Mouse (Mus musculus): ENCODE measurements around the gene Trappc6a. TPM values are rescaled to one million over a fixed set of nuclear protein-coding genes. Genes with fewer than 3 reads are reported as not detected.

Gene Trappc6a
- polyA plus RNA-seq, 1 experiment from 2014 or later, result 41.4 TPM

DNA sequence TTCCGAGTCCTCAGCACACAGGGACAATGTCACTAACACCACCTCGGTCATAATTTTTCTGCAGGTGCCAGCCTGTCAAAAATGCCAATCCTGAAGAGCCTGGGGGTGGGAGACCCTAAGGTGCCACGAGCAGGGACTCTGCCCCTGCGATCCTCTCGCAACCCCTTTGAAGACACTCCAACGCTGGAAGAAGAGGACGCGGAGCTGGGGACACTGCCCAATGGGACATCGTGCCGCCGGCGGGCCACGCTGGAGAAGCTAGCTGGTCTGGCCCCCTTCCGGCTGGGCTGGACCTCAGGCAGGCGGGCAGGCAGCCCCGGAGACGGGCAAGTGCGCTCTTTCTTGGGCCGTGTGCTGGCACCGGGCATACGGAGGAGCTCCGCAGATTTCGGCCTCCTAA lies 38.8 kb upstream of the Trappc6a start:
- no peak for ATAC-seq (ENCODE audit: low FRiP score, low read depth)
- Histone ChIP-seq H3K27me3 (peaks cover 78% of the 10 kb centered on the region), H3K9me3 (no peaks in the 10 kb centered on the region), H3K27ac (replicated peaks) (no peak overlapping the region), H3K4me2 (no peak overlapping the region), H3K9ac (no peak overlapping the region), H3K4me1 (replicated peaks) (peaks cover 7% of the 10 kb centered on the region), H3K4me3 (no peak overlapping the region), H3K36me3 (no peaks in the 10 kb centered on the region)
- WGBS, result 19% methylated on average over 23 of the region's 23 CpGs

DNA sequence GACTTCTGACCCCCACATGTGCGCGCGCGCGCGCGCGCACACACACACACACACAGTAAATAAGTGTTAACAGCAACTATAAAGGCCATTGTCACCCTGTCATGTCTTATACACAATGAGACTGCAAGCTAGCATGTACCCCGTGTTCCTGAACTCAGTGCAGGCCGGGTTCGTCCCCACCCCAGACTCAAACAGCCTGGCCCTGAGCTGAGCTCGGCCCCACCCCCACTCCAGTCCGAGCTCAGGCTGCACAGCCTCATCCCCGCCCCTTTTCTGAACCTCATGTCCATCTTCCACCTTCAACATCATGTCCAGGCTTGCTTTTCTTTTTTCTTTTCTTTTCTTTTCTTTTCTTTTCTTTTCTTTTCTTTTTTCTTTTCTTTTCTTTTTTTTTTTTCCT lies 37.9 kb upstream of the Trappc6a start:
- H3K4me2 ChIP-seq, result no peak overlapping the region
- no peak overlapping the region for H3K4me3 ChIP-seq
- H3K36me3 ChIP-seq, result no peaks in the 10 kb centered on the region
- no peak overlapping the region for H3K27ac ChIP-seq (replicated peaks)
- no peaks in the 10 kb centered on the region for H3K9me3 ChIP-seq
- H3K9ac ChIP-seq, result no peak overlapping the region
- 3% methylated on average over 14 of the region's 14 CpGs for WGBS
- no peak for ATAC-seq (ENCODE audit: low FRiP score, low read depth)
- peaks cover 7% of the 10 kb centered on the region for H3K4me1 ChIP-seq (replicated peaks)
- peaks cover 75% of the 10 kb centered on the region for H3K27me3 ChIP-seq

DNA sequence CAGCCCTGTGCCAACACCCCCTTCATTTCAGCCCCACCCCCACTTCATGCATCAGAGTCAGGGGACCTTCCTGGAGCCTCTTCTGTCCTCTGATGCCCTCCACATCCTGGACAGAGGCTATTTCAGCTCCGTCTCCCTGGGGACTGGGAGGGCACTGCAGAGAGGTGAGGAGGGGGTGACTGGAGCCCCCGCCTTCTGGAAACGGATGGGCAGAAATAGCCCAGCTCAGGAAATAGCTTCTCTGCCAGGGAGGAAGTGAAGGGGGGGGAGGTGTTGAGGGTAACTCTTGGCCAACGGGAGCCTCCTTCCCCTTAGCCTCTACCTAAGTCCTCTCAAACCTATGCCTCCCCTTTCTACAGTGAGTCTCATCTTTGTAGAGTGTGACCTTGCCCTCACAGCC lies 35.8 kb upstream of the Trappc6a start:
- no peak for ATAC-seq (ENCODE audit: low FRiP score, low read depth)
- WGBS, result 44% methylated on average over 4 of the region's 4 CpGs
- peaks cover 7% of the 10 kb centered on the region for H3K4me1 ChIP-seq (replicated peaks)

DNA sequence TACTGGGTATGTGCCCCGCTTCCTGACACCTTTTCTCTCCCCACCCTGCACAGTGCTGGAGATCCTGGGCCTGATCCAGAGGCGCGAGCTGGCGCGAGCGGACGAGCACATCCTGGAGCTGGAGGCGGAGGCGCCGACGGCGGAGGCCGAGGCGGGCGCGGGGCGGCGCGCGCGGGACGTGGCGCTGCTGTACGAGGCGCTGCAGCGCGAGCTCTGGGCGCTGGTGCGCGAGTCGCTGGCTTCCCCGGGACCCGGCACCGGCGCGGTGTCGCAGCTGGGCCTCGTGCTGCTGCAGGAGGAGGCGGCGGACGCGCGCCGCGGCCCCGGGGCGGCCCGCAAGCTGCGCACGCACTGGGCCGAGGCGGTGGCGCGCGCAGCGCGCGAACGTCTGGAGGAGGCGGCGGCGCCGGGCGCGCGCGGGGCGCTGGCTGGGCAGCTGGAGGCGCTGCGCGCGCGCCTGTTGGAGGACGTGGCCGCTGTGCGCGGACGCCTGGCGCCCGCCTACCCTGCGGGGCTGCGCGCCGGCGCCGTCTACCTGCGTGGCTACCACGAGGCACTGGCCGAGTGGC lies 34.2 kb upstream of the Trappc6a start:
- peak overlapping the region; percentile 94 for H3K4me2 ChIP-seq
- H3K9ac ChIP-seq, result peak overlapping the region; percentile 68
- H3K4me3 ChIP-seq, result peak overlapping the region; percentile 55
- peaks cover 7% of the 10 kb centered on the region for H3K4me1 ChIP-seq (replicated peaks)
- no peaks in the 10 kb centered on the region for H3K36me3 ChIP-seq
- peak overlapping the region; percentile 87 for H3K27ac ChIP-seq (replicated peaks)
- H3K27me3 ChIP-seq, result peaks cover 73% of the 10 kb centered on the region
- H3K9me3 ChIP-seq, result no peaks in the 10 kb centered on the region
- ATAC-seq (ENCODE audit: low FRiP score, low read depth), result peak; percentile 93
- WGBS, result 2% methylated on average over 55 of the region's 89 CpGs

More for the DNA sequence above, 35.8 kb upstream of the Trappc6a start:
- Histone ChIP-seq H3K4me3 (no peak overlapping the region), H3K27me3 (peaks cover 69% of the 10 kb centered on the region), H3K9ac (no peak overlapping the region), H3K4me2 (no peak overlapping the region), H3K9me3 (no peaks in the 10 kb centered on the region), H3K36me3 (no peaks in the 10 kb centered on the region), H3K27ac (replicated peaks) (no peak overlapping the region)

DNA sequence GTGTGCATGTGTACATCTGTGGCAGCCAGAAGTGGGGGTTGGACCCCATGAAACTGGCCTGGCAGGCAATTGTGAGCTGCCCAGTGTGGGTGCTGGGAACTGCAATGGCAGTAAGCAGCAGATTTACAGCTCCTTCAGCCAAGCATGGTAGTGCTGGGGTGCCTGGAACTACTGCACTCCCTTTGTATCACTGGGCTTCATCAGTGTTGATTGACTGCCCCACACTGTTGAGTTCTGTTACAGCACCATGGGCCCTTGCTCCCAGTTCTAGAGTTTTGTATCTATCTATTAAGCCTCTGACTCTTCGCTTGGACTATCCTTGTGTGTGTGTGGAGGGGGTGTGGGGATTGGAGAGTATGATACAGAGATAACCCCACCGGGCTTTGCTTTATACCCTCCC lies 31.1 kb upstream of the Trappc6a start:
- H3K27me3 ChIP-seq, result peaks cover 52% of the 10 kb centered on the region
- H3K4me1 ChIP-seq (replicated peaks), result peaks cover 7% of the 10 kb centered on the region
- ATAC-seq (ENCODE audit: low FRiP score, low read depth), result no peak
- H3K4me3 ChIP-seq, result no peak overlapping the region
- H3K27ac ChIP-seq (replicated peaks), result no peak overlapping the region
- H3K36me3 ChIP-seq, result no peaks in the 10 kb centered on the region
- no peak overlapping the region for H3K9ac ChIP-seq
- 75% methylated on average over 2 of the region's 2 CpGs for WGBS
- no peak overlapping the region for H3K4me2 ChIP-seq
- no peaks in the 10 kb centered on the region for H3K9me3 ChIP-seq

DNA sequence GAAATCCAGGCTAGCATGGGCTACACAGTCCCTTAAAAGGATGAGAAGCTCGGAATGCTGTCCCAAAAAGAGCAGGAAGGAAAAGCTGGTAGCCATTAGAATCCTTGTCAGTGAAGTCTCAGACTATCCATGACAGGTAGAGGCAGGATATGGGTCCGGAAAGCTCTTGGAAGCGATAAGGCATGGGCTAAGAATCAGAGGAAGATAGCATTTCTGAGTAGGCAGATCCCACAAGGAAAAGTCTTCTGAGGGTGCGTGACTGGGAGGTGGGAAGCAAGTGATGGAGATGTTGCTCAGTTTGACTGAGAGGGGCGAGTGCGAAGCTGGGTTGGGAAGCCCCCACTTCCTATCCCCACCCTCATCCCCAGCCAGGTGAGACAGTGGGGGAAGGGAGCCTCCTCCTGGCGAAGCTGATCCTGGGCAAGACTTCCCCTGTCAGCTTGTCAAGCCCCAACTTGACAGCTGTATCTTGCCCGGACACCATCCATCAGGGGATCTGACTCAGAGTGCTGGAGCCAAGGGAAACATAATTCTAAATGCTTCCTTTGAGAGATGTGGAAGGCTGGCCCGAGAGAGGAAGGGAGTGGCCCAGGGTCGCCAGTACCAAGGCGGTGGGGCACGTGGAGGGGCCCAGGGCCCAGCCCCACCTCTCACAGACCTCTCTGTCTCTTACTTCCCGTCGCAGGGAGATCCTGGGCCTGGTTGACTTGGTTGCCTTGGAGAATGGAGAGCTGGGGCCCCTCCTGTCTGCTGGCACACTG lies 30.4 kb upstream of the Trappc6a start:
- WGBS, result 24% methylated on average over 14 of the region's 14 CpGs
- no peak overlapping the region for H3K4me2 ChIP-seq
- no peak for ATAC-seq (ENCODE audit: low FRiP score, low read depth)
- H3K9ac ChIP-seq, result no peak overlapping the region
- H3K4me1 ChIP-seq (replicated peaks), result peaks cover 7% of the 10 kb centered on the region
- peaks cover 45% of the 10 kb centered on the region for H3K27me3 ChIP-seq
- no peaks in the 10 kb centered on the region for H3K9me3 ChIP-seq
- no peaks in the 10 kb centered on the region for H3K36me3 ChIP-seq
- no peak overlapping the region for H3K4me3 ChIP-seq
- no peak overlapping the region for H3K27ac ChIP-seq (replicated peaks)

DNA sequence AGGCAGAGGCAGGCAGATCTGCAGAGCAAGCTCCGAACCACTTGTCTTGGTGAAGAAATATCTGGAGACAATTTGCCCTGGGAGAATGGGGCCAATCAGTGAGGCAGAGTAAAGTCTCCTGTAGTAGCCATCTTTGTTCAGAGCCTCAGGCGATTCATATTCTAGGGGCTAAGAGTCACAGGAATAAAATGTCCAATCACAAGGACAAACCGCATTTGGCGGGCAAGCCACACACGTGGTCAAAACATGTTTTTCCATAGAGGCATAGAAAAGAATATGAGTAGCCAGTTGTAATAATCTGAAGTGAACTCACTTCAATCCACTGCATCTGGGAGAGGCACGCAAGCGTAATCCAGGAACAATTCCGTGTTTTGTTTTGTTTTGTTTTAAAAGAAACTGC lies 24.9 kb upstream of the Trappc6a start:
- Histone ChIP-seq H3K27me3 (peaks cover 25% of the 10 kb centered on the region), H3K9me3 (no peaks in the 10 kb centered on the region), H3K4me2 (no peak overlapping the region), H3K36me3 (no peaks in the 10 kb centered on the region), H3K27ac (replicated peaks) (no peak overlapping the region), H3K4me3 (no peak overlapping the region), H3K4me1 (replicated peaks) (no peaks in the 10 kb centered on the region), H3K9ac (no peak overlapping the region)
- 84% methylated on average over 8 of the region's 8 CpGs for WGBS
- no peak for ATAC-seq (ENCODE audit: low FRiP score, low read depth)

DNA sequence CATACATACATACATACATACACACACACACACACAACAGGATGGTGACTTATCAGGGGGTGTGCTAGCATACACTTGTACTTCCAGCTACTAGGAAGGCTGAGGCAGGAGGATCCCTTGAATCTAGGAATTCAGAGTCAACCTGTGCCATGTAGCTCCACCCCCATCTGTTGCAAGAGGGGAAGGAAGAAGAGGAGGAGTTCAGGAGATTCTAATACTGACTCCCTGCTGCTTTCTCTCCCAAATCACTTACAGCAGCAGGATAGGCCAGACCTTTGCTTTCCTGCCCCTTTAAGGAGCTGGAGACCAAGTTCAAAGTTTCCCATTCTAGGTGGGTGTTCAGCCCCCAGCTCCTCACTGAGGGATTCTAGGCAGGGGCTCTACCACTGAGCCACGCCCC lies 22.7 kb upstream of the Trappc6a start:
- no peak overlapping the region for H3K27ac ChIP-seq (replicated peaks)
- WGBS, result 85% methylated on average over 1 of the region's 1 CpGs

DNA sequence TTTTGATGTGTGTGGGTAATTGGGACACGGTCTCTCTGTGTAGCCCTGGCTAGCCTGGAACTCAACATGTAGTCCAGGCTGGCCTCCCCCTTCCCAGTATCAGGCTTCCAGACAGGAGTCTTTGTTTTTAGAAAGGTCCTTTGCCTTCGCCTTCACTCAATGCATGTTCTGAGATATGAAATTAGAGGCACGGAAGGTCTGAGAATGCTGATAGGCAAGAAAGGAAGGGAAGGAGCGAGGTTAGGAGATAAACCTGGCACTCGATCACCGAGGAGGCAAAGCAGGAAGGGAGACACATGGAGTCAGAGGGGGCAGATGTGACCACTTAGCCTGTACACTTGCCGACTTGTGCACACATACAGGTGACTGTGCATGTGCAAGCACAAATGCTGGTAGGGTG lies 21.6 kb upstream of the Trappc6a start:
- WGBS, result 94% methylated on average over 7 of the region's 7 CpGs
- no peak overlapping the region for H3K4me3 ChIP-seq

More for the DNA sequence above, 22.7 kb upstream of the Trappc6a start:
- no peaks in the 10 kb centered on the region for H3K36me3 ChIP-seq
- no peak overlapping the region for H3K4me2 ChIP-seq
- H3K4me1 ChIP-seq (replicated peaks), result peaks cover 8% of the 10 kb centered on the region; the same call in 1 of the 2 replicates
- H3K9ac ChIP-seq, result no peak overlapping the region
- no peak overlapping the region for H3K4me3 ChIP-seq
- no peaks in the 10 kb centered on the region for H3K9me3 ChIP-seq
- peaks cover 39% of the 10 kb centered on the region for H3K27me3 ChIP-seq
- no peak for ATAC-seq (ENCODE audit: low FRiP score, low read depth)

DNA sequence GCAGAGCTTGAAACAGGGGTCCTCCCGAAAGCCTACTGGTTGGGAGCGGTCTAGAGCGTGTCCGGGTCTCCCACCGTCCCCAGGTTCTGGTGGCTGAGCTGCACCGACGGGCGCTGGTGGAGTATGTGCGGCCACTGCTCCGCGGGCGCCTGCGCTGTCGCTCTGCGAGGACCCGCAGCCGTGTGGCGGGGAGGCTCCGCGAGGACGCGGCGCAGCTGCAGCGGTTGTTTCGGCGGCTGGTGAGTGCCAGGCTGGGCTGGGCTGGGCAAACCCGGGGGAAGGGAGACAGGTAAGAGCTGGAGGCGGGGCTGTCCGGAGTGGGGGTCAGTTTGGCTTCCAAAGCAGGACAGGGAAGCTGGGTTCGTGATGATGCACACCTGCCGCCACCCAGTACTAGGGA lies 18.7 kb upstream of the Trappc6a start:
- ATAC-seq (ENCODE audit: low FRiP score, low read depth), result peak; percentile 48; the same call in 1 of the 2 replicates
- Histone ChIP-seq H3K36me3 (no peaks in the 10 kb centered on the region), H3K4me3 (peak overlapping the region; percentile 27), H3K27me3 (peaks cover 62% of the 10 kb centered on the region), H3K27ac (replicated peaks) (no peak overlapping the region), H3K4me1 (replicated peaks) (peaks cover 13% of the 10 kb centered on the region), H3K9me3 (no peaks in the 10 kb centered on the region), H3K9ac (peak overlapping the region; percentile 4; the same call in 1 of the 2 replicates), H3K4me2 (peak overlapping the region; percentile 52)
- WGBS, result 7% methylated on average over 30 of the region's 31 CpGs

More for the DNA sequence above, 21.6 kb upstream of the Trappc6a start:
- no peaks in the 10 kb centered on the region for H3K36me3 ChIP-seq
- H3K27me3 ChIP-seq, result peaks cover 48% of the 10 kb centered on the region
- H3K4me1 ChIP-seq (replicated peaks), result peaks cover 8% of the 10 kb centered on the region
- H3K9me3 ChIP-seq, result no peaks in the 10 kb centered on the region
- no peak overlapping the region for H3K4me2 ChIP-seq
- no peak for ATAC-seq (ENCODE audit: low FRiP score, low read depth)
- no peak overlapping the region for H3K27ac ChIP-seq (replicated peaks)
- H3K9ac ChIP-seq, result no peak overlapping the region

DNA sequence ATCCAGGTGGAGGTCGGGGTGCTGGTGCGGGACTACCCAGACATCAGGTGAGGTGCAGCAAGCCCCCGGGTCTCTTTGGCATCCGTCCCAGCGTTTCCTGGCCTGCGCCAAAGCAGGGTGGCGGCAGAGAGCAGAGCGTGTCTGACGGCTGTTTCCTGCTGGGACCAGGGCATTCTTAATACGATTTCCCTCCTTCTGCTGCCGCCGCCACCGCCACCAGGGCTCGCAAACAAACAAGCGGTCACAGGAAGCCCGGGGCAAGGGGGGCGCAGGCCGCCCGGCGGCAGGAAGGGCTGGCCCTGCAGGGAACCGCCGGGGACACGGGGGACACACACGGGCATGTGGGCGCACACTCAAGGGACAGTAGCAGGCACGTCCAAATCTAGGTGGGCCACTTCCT lies 16.5 kb upstream of the Trappc6a start:
- H3K9ac ChIP-seq, result no peak overlapping the region
- peak overlapping the region; percentile 45 for H3K4me2 ChIP-seq
- WGBS, result 4% methylated on average over 26 of the region's 26 CpGs
- ATAC-seq (ENCODE audit: low FRiP score, low read depth), result no peak
- H3K36me3 ChIP-seq, result no peaks in the 10 kb centered on the region
- no peak overlapping the region for H3K27ac ChIP-seq (replicated peaks)
- H3K4me3 ChIP-seq, result no peak overlapping the region
- peaks cover 59% of the 10 kb centered on the region for H3K27me3 ChIP-seq
- H3K9me3 ChIP-seq, result no peaks in the 10 kb centered on the region
- H3K4me1 ChIP-seq (replicated peaks), result peaks cover 13% of the 10 kb centered on the region

DNA sequence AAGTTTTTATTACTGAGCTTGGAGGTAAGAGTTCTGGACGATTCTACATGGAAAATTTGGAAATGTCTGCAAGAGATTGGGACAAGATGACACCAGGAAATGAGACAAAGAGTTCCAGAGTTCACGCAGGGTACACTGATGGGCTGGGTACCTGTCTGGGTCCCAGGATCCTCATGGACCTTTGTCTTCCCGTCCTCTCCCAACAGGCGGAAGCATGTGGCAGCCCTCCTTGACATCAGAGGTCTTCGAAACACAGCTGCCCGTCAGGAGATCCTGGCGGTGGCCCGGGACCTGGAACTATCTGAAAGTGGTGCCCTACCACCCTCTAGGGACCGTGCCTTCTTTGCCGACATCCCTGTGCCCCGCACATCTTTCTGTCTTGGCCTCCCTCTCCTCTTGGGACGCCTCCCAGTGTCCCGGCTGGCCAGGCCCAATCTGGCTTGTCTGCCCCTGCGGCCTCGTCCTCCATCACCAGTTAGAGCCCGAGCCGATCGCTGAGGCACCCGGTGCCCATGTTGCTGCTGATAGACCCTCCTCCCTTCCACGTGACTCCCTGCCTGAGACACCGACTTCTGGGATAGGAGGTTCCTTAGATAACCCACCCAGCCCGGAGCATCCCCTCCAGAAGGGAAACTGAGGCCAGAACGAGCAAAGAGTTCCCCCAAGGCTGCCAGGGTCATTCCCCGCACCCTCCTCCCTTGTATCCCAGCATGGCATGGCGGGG lies 13.3 kb upstream of the Trappc6a start:
- ATAC-seq (ENCODE audit: low FRiP score, low read depth), result no peak
- WGBS, result 85% methylated on average over 25 of the region's 25 CpGs
- no peaks in the 10 kb centered on the region for H3K36me3 ChIP-seq
- H3K27ac ChIP-seq (replicated peaks), result no peak overlapping the region
- H3K9me3 ChIP-seq, result no peaks in the 10 kb centered on the region
- no peak overlapping the region for H3K4me2 ChIP-seq
- peaks cover 6% of the 10 kb centered on the region for H3K4me1 ChIP-seq (replicated peaks)
- H3K27me3 ChIP-seq, result peaks cover 33% of the 10 kb centered on the region
- no peak overlapping the region for H3K4me3 ChIP-seq
- no peak overlapping the region for H3K9ac ChIP-seq

All from hindbrain, embryonic 15.5 days (tissue).